In genomic region chr15:27414819-27415218, GRCm38 (mm10) we compare ENCODE assay signal across 28 mouse cellular contexts. TPM values are rescaled to one million over a fixed set of nuclear protein-coding genes. Genes with fewer than 3 reads are reported as not detected.
DNase-seq lines count a peak whose midpoint lies in the region; ATAC-seq and TF ChIP-seq lines count a peak whose summit lies in the region.
"Had no signal": no experiment of that assay in that cellular context is flagged by ENCODE, and none has a peak within 500 bp of the region (broad histone marks: within the 10 kb centered on the region; RNA-seq: fewer than 3 reads in every experiment).

No protein-coding gene starts in this region.

- no peak overlapping the region for H3K4me3 ChIP-seq in heart, postnatal 0 days (ENCODE audit: low read depth, low read length)
- H3K4me3 ChIP-seq in heart, embryonic 11.5 days (ENCODE audit: low read depth, low read length) = no peak overlapping the region
- H3K4me3 ChIP-seq: embryonic facial prominence, embryonic 12.5 days; forebrain, embryonic 15.5 days; gastrocnemius, adult 2 months; limb, embryonic 12.5 days; liver, embryonic 15.5 days; lung, embryonic 15.5 days; neural tube, embryonic 12.5 days had no signal

- 43% methylated on average over 7 of the region's 7 CpGs for WGBS in heart, postnatal 0 days
- 59% methylated on average over 7 of the region's 7 CpGs for WGBS in heart, embryonic 11.5 days (ENCODE audit: insufficient replicate concordance)

- no peak overlapping the region for H3K4me2 ChIP-seq in heart, postnatal 0 days (ENCODE audit: low read depth, low read length)
- no peak overlapping the region for H3K4me2 ChIP-seq in heart, embryonic 11.5 days
- H3K4me2 ChIP-seq: embryonic facial prominence, embryonic 12.5 days; forebrain, embryonic 15.5 days; hindbrain, embryonic 14.5 days; limb, embryonic 12.5 days; liver, embryonic 15.5 days; lung, embryonic 15.5 days; midbrain, embryonic 11.5 days; neural tube, embryonic 12.5 days had no signal

- no peak for TF ChIP-seq EP300 in heart, postnatal 0 days (IDR thresholded peaks at IDR 0.05; ENCODE audit: low read depth)

- H3K9me3 ChIP-seq in heart, postnatal 0 days (replicated peaks; ENCODE audit: control insufficient read depth, low read length) = no peaks in the 10 kb centered on the region
- no peaks in the 10 kb centered on the region for H3K9me3 ChIP-seq in heart, embryonic 11.5 days (replicated peaks; ENCODE audit: control insufficient read depth, low read length)
- H3K9me3 ChIP-seq: embryonic facial prominence, embryonic 12.5 days; forebrain, embryonic 15.5 days; G1E; limb, embryonic 12.5 days; liver, embryonic 15.5 days; lung, embryonic 15.5 days; neural tube, embryonic 12.5 days had no signal

- H3K27ac ChIP-seq in heart, postnatal 0 days (ENCODE audit: low read depth) = no peak overlapping the region
- no peak overlapping the region for H3K27ac ChIP-seq in heart, embryonic 11.5 days (ENCODE audit: low read depth, low read length)
- H3K27ac ChIP-seq: embryonic facial prominence, embryonic 12.5 days; forebrain, embryonic 15.5 days; gastrocnemius, adult 2 months; hindbrain, embryonic 14.5 days; limb, embryonic 12.5 days; liver, embryonic 15.5 days; lung, embryonic 15.5 days; neural tube, embryonic 12.5 days had no signal

- no peak for TF ChIP-seq POLR2A in brain, embryonic 14.5 days (IDR thresholded peaks at IDR 0.05; ENCODE audit: borderline replicate concordance, extremely low read depth, insufficient read depth, insufficient read length, poor library complexity, severe bottlenecking)

- no peaks in the 10 kb centered on the region for H3K4me1 ChIP-seq in heart, postnatal 0 days (ENCODE audit: control insufficient read depth, insufficient read depth)
- 0 out of 2 replicates have a peak, but pooled peaks cover 4% of the 10 kb centered on the region for H3K4me1 ChIP-seq in heart, embryonic 11.5 days (ENCODE audit: control insufficient read depth, insufficient read depth, low read length)
- H3K4me1 ChIP-seq: embryonic facial prominence, embryonic 12.5 days; forebrain, embryonic 15.5 days; liver, embryonic 15.5 days; lung, embryonic 15.5 days; neural tube, embryonic 12.5 days had no signal

- TF ChIP-seq CTCF in heart, postnatal 0 days (IDR thresholded peaks at IDR 0.05; ENCODE audit: low read depth) = no peak
- TF ChIP-seq CTCF in brain, embryonic 14.5 days (IDR thresholded peaks at IDR 0.05; ENCODE audit: borderline replicate concordance, extremely low read depth, insufficient read depth, insufficient read length) = no peak

- H3K9ac ChIP-seq in heart, postnatal 0 days (replicated peaks; ENCODE audit: low read depth, low read length) = no peak overlapping the region
- H3K9ac ChIP-seq in heart, embryonic 11.5 days (ENCODE audit: low read depth, low read length) = no peak overlapping the region
- H3K9ac ChIP-seq: embryonic facial prominence, embryonic 12.5 days; forebrain, embryonic 15.5 days; hindbrain, embryonic 14.5 days; limb, embryonic 12.5 days; liver, embryonic 15.5 days; lung, embryonic 15.5 days; neural tube, embryonic 12.5 days had no signal

- H3K27me3 ChIP-seq in heart, postnatal 0 days (ENCODE audit: control insufficient read depth, insufficient read depth, low read length) = no peaks in the 10 kb centered on the region
- H3K27me3 ChIP-seq in heart, embryonic 11.5 days (ENCODE audit: control insufficient read depth, insufficient read depth, low read length) = no peaks in the 10 kb centered on the region
- H3K27me3 ChIP-seq: embryonic facial prominence, embryonic 12.5 days; forebrain, embryonic 15.5 days; limb, embryonic 12.5 days; liver, embryonic 15.5 days; lung, embryonic 15.5 days; neural tube, embryonic 12.5 days had no signal

- peak; percentile 7 for DNase-seq in heart, postnatal 0 days (ENCODE audit: low spot score)
- DNase-seq in kidney, postnatal 14 days = peak; percentile 16
- no peak for DNase-seq in kidney, adult 18-20 months
- peak; percentile 24 for DNase-seq in Muller cell, postnatal 12 days (ENCODE audit: inconsistent ontology term)
- DNase-seq in brain, embryonic 14.5 days (ENCODE audit: low read depth) = peak; percentile 15
- no peak for DNase-seq in gastrocnemius, postnatal 4 days (ENCODE audit: low spot score in 2 of 2)
- no peak for DNase-seq in layer of hippocampus, adult 18-20 months (ENCODE audit: low spot score in 2 of 2)
- DNase-seq: adrenal gland, adult 8-10 months; cerebellum, adult 8-10 months; cerebellum, postnatal 25 days; gastrocnemius, adult 2 months; gastrocnemius, postnatal 36 days; kidney, adult 9 months; layer of hippocampus, adult 9-11 months; lung, postnatal 36 days; right cerebral cortex, adult 18-20 months had no signal

- no peak for ATAC-seq in heart, postnatal 0 days (ENCODE audit: insufficient read depth, low read depth)
- no peak for ATAC-seq in heart, embryonic 11.5 days (replicated peaks; ENCODE audit: insufficient number of reproducible peaks, low FRiP score, low TSS enrichment)
- ATAC-seq: activated CD4-positive, CD25-positive, alpha-beta regulatory T cell, adult 4 months; forebrain, embryonic 15.5 days; midbrain, embryonic 16.5 days had no signal

- no peaks in the 10 kb centered on the region for H3K36me3 ChIP-seq in heart, postnatal 0 days (replicated peaks; ENCODE audit: control insufficient read depth, insufficient read depth, low read length)
- H3K36me3 ChIP-seq in heart, embryonic 11.5 days (ENCODE audit: control insufficient read depth, insufficient read depth, low read length) = no peaks in the 10 kb centered on the region
- H3K36me3 ChIP-seq: embryonic facial prominence, embryonic 12.5 days; forebrain, embryonic 15.5 days; G1E; limb, embryonic 12.5 days; liver, embryonic 15.5 days; lung, embryonic 15.5 days; neural tube, embryonic 12.5 days had no signal

RNA-seq across cellular contexts. Expression of gene Ank, which starts 51.7 kb away (rescaled TPM):
- 30.6 and 33.7 TPM in 2 replicates for total RNA-seq in heart, postnatal 0 days (2014; rRNA removed; ENCODE audit: low replicate concordance)
- polyA plus RNA-seq in heart, postnatal 0 days (2015; fragmentation: Nextera tagmentation; extraction: Ambion mirVana) = 18.8 and 21.2 TPM in 2 replicates
- 11.9 and 13.5 TPM in 2 replicates for polyA plus RNA-seq in heart, embryonic 11.5 days (2014; fragmentation: Nextera tagmentation; extraction: Ambion mirVana)
- 34.5 and 35.9 TPM in 2 replicates for polyA plus RNA-seq in brain, embryonic 14.5 days (2012; rRNA removed)
- total RNA-seq in gastrocnemius, postnatal 4 days (2021) = 10 to 100 TPM; 21.5 to 26.0 TPM
- total RNA-seq in layer of hippocampus, adult 18-20 months (2021) = 100 to 1,000 TPM; 168 to 173 TPM

Comparison
In these comparisons a context has a peak if more than half of its experiments do, and no peak if none do; other contexts are left out.
1. DNase-seq: peak in heart, postnatal 0 days (single experiment), kidney, postnatal 14 days (single experiment), Muller cell, postnatal 12 days (single experiment) and brain, embryonic 14.5 days (single experiment); none in kidney, adult 18-20 months (single experiment), gastrocnemius, postnatal 4 days (0 of 2) and layer of hippocampus, adult 18-20 months (0 of 2).